Mouse (Mus musculus) ovary, postnatal 14 days (tissue): ENCODE measurements around the gene Vtn.
"Not testable (repeated sequence)": the region's sequence is repeated elsewhere in the genome, so short reads cannot be mapped to it uniquely, and the experiment has no call there.

ENCODE experiments used
- DNase-seq: peaks from one replicate; pipeline ENCODE4 v3.0.0; 2022; ENCODE audit warnings: low spot score

Vtn gene

GRCm38 (mm10) chr11:78497544-78498522, 1.1 kb upstream of the Vtn start, which contains the start of gene Sarm1:
Gene Sarm1, minus strand, starts transcription at chr11:78497754.
- peak; percentile 85 for DNase-seq

GRCm38 (mm10) chr11:78499543-78499942, 652 bp downstream of the Vtn start:
- DNase-seq, result no peak

DNA sequence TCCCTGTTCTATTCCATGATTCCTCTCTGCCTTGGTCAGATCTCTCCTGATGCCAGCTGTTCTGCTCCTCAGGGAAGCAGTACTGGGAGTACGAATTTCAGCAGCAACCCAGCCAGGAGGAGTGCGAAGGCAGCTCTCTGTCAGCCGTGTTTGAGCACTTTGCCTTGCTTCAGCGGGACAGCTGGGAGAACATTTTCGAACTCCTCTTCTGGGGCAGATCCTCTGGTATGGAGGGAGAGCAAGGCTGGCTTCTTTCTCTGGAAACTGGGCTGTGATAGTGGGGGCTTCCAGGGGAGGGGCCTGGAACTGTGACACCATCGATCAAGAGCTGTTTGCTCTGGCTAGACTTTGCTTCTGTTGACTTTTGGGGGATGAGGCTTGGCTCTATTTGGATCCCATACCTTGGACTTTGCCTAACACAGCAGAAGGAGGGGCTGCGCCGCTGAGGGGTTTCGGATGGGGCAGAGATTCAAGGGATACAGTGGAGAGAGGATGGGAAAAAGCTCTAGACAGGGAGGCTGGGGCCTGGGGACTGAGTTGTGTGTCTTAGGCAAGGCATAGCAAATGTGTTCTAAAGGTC, 1.8 kb downstream of the Vtn start:
- no peak for DNase-seq

GRCm38 (mm10) chr11:78501529-78501928, 2.6 kb downstream of the Vtn start:
- DNase-seq, result no peak

DNA sequence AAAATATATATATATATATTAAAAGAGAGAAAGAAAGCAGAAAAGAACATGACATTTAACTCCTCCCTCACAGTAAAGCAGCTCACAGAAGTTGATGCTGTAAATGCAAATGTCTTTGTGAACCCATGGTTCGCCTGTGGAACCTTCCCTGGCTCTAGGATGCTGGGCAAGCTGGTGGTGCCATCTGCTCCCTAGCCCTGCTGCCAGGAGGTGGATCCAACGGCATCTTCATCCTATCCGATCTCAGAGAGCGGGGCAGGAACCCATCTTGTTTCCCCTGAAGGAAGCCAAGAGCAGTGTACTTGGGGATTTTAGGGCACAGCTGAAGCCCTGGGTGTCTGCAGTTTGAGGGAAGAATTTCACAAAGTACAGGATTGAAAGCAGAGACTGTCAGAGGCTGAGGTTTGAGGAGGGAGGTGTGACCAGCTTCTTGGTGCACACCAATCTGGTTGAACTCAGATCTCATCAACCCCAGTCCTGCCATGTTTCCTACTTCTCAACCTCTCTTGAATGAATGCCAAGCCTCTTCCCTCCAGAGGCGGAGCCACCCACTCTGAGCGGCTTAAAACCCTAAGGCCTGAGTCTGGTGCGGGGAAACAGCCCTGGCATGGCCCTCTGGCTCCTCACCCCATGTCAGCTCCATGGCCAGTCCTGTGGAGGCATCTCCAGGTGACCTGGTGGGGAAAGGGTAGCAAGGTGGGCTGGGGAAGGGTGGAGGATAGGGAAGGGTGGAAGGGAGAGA, 4.2 kb downstream of the Vtn start, which contains the start of gene Sebox:
Gene Sebox (plus strand): TSS at position 539 of the 742 bp plus-strand sequence.
- no peak for DNase-seq

DNA sequence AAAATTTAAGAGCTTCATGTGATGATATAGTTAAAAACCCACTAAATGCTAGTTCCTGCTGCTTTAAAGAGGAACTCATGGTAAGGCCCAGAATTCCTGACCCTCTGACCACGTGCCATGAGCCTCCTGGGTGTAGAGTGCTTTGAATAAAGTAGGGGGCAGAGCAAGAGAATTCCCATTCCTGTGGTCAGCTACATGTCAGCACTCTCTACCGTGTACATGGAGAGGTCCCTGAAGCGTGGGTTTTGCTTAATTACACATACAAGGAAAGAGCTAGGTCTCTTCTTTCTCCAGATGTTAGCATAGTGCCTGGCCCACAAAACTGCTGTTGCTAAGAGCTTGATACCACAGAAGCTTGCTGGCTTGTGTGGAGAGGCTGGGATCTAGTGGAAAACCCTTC, 6.5 kb downstream of the Vtn start:
- no peak for DNase-seq

GRCm38 (mm10) chr11:78509148-78509547, 10.3 kb downstream of the Vtn start:
- DNase-seq, result no peak

GRCm38 (mm10) chr11:78512025-78512957, 13.4 kb downstream of the Vtn start, which contains the start of the genes Tmem199 and Poldip2:
Gene Tmem199, minus strand, starts transcription at chr11:78512172.
Gene Poldip2, plus strand, starts transcription at chr11:78512193.
- peak; percentile 78 for DNase-seq

- no peak for DNase-seq
Observed at GRCm38 (mm10) chr11:78513106-78513790, 14.4 kb downstream of the Vtn start.

DNA sequence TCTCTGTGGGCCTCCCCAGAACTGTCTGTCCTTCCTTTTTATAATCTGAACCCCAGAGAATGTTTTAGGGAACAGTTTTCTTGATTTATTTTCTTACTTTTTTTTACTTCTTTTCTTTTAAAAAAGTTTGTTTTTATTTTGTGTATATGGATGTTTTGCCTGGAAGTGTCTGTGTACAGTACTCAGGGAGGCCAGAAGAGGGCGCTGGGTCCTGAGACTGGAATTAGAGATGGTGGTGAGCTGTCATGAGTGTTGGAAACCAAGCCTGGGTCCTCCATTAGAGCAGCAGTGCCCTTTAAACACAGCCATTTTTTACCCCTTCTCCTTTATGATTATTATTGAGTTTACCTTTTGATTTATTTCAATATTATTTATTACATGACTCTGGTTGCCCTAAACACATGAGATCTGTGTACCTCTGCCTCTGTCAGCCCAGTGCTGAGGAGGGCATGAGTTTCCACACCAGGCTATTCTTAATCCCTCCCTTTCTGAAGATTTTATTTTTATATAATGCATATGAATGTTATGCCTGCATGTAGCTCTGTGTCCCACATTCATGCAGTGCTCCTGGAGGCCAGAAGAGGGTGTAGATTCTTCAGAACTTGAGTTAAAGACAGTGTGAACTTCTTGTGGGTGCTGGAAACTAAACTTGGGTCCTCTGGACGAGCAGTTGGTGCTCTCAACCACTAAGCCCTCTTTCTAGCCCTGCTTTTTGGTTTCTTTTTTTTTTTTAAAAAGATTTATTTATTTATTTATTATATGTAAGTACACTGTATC, 16.8 kb downstream of the Vtn start:
- DNase-seq, result no peak

- no peak for DNase-seq
Observed at GRCm38 (mm10) chr11:78518931-78519330, 20.0 kb downstream of the Vtn start.

- no peak for DNase-seq
Observed at GRCm38 (mm10) chr11:78521880-78522279, 23.0 kb downstream of the Vtn start.

DNA sequence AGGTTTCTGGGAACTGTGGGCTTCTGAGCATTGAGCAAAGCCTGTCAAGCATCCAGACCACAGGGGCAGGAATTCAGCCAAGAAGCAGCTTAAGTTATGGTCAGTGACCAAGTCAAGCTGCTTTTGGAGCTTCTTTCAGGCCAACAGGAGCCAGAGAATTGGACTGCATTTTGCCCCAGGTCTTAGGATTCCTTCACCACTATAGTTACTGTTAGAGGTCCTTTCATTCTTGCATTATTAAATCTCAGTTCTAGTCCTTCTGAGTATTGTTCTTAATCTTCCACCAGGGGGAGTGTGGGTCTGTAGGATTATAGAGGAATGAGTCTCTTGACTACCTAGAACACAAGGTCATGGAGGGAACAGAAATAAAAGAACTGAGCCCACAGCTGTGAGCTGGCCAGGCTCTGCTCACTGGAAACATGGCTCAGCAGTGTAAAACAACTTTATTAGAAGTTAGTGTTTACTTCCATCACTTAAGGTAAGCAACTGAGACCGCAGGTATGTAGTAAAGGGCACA, 23.6 kb downstream of the Vtn start:
- no peak for DNase-seq

GRCm38 (mm10) chr11:78523241-78523955, 24.5 kb downstream of the Vtn start:
- DNase-seq, result no peak

DNA sequence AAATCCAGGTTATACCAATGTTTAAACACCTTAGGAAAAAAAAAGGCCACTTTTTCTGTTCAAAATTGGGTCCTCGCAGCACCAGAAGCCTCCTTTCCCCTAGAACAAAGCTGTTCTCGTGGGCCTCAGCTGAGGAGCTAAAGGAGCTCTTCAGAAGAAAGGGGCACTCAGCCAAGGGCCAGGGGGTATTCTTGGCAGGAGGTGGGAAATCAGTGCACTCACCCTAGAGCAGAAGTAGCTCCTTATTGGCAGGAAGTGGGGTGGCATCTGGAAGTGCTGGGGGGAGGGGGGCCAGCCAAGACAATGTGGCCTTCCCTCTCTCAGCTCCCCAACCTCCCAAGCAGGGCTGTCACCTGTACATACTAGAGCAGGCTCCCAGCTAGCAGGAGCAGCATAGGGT, 25.9 kb downstream of the Vtn start:
- no peak for DNase-seq

- DNase-seq, result no peak
Observed at GRCm38 (mm10) chr11:78528714-78529113, 29.8 kb downstream of the Vtn start.

- no peak for DNase-seq
Observed at GRCm38 (mm10) chr11:78530001-78530400, 31.1 kb downstream of the Vtn start.

GRCm38 (mm10) chr11:78531046-78531445, 32.2 kb downstream of the Vtn start:
- no peak for DNase-seq

DNA sequence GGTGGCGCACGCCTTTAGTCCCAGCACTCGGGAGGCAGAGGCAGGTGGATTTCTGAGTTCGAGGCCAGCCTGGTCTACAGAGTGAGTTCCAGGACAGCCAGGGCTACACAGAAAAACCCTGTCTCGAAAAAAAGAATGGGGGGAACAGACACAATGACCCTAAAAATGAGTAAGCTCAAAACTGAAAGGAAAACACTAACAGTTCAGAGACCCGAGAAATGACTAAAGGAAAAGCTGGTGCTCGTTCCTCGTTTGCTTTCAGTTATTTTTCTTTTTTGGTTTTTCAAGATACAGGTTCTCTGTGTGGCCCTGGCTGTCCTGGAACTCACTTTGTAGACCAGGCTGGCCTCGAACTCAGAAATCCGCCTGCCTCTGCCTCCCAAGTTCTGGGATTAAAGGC, 32.6 kb downstream of the Vtn start:
- DNase-seq, result not testable (repeated sequence)
